Mouse (Mus musculus): ENCODE measurements around the gene 3110001I22Rik.

DNA sequence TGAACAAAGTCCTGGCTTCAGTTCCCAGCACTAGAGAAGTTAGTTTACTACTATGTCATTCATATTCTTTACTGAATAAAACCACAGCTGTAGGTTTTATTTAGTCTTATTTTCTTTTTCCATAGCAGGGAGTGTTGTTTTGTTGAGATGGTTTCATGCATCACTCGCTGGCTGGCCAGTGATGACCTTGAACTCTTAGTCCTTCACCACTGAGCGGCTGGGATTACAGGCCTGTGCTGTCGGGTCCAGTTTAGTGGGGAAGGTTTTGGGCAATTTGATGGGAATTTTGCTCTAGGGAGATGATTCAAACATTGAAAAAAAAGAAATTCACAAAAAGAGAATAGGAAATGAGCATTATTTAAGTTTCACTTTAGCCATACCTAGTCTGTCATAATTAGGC is 2.8 kb downstream of the 3110001I22Rik start:
- no peak for TF ChIP-seq CTCF (IDR thresholded peaks at IDR 0.05; ENCODE audit: extremely low read depth, insufficient read length, insufficient replicate concordance, low read depth, low read length)
- TF ChIP-seq POLR2A (IDR thresholded peaks at IDR 0.05; ENCODE audit: low read depth, low read length): no peak

All from small intestine, adult 2 months (tissue).